Mouse (Mus musculus) urinary bladder, postnatal 10 days (tissue): Measurements from ENCODE around the gene Taf13.
A peak's percentile ranks its signal among the peaks of the same experiment; 100 is the strongest.

Source experiments
- DNase-seq: peaks from one replicate; pipeline ENCODE4 v3.0.0; 2022; ENCODE audit warnings: low spot score

Taf13 gene

GRCm38 (mm10) chr3:108574018-108574417, 2.5 kb downstream of the Taf13 start:
- DNase-seq: no peak

DNA sequence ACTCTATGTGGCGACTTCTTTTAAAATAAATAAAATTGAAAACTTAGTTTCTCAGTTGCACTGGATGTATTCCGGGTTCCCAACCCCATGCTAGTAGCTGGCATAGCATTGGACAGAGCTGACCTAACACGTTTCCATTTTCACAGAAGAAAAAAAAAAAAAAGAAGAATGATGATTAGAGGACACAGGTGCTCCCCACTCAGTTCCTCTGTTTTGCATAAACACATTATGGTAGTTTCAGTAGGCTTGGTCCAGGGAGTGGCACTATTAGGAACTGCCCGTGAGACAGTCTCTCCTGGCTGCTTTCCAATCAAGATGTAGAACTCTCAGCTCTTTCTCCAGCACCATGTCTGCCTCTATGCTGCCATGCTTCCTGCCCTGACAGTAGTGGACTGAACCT, 13.1 kb downstream of the Taf13 start:
- DNase-seq: no peak

- no peak for DNase-seq
Measured at GRCm38 (mm10) chr3:108588446-108588845, 16.9 kb downstream of the Taf13 start.

- peak; percentile 78 for DNase-seq
Measured at GRCm38 (mm10) chr3:108590786-108591529, 19.5 kb downstream of the Taf13 start, which contains the start of gene Wdr47. Wdr47 (plus strand) TSS chr3:108591279.

- peak; percentile 14 for DNase-seq
Measured at GRCm38 (mm10) chr3:108591530-108592522, 20.3 kb downstream of the Taf13 start.

GRCm38 (mm10) chr3:108608906-108609305, 37.4 kb downstream of the Taf13 start:
- DNase-seq: no peak
